Mouse (Mus musculus): ENCODE data around the gene Calr. TPM values are rescaled to one million over a fixed set of nuclear protein-coding genes. Genes with fewer than 3 reads are reported as not detected.

Calr gene
- polyA plus RNA-seq (2015; fragmentation: Nextera tagmentation; extraction: Ambion mirVana), result 662 and 691 TPM in 2 replicates

DNA sequence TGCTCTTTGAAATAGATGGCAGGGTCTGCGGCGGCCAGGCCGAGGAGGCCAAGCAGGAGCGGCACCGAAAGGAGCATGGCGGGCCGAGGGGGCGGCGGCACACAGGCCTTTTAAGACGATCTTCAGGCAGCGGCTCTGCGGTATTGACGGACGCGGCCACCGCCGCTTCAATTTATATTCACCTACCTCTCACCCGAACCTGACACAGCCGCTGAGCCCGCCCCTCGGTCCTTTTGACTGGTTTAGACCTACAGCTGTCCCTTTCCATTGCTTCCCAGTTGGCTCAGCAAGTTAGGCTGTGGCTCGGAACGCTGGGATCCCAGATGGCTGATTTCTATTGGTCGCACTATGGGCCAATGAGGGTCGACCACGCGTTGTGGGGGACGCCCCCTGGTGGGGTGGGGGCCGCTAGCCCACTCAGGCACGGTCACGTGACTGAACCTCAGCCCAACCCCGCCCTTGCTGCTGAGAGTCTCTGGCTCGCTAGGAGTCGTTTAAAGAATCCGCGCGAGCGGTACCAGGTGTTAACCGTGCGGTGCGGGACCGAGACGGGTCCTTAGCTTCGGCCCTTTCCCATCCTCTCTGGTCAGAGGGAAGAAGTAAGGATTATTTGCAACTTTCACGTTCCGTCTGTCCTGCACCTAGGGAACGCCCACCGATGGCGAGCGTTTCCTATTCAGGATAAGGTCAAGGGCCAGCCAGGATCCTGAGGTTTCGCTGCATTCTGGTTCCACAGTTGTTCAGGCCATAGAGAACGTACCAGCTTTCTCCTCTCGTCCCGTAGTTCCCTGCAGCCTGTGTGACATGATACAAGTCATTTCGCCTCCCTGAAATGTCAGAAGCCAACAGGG, at the start of gene Calr:
Gene Calr, minus strand, starts transcription at position 213 of the 851 bp plus-strand sequence.
- Histone ChIP-seq H3K4me1 (ENCODE audit: control insufficient read depth, insufficient read depth, low read length) (peaks cover 25% of the 10 kb centered on the region), H3K27me3 (ENCODE audit: control insufficient read depth, insufficient read depth, low read depth, low read length) (no peaks in the 10 kb centered on the region), H3K36me3 (ENCODE audit: control insufficient read depth, insufficient read depth, low read length) (peaks cover 21% of the 10 kb centered on the region), H3K4me3 (ENCODE audit: low read depth, low read length) (peak within 1 kb of the TSS; percentile 86), H3K9me3 (replicated peaks; ENCODE audit: control insufficient read depth, low read length, poor library complexity, severe bottlenecking) (no peaks in the 10 kb centered on the region), H3K27ac (ENCODE audit: low read length) (peak within 1 kb of the TSS; percentile 91), H3K4me2 (ENCODE audit: low read length) (peak within 1 kb of the TSS; percentile 86), H3K9ac (ENCODE audit: low read depth, low read length) (peak within 1 kb of the TSS; percentile 93)
- under 1% methylated on average over 52 of the region's 55 CpGs for WGBS
- peak; percentile 99 for ATAC-seq

DNA sequence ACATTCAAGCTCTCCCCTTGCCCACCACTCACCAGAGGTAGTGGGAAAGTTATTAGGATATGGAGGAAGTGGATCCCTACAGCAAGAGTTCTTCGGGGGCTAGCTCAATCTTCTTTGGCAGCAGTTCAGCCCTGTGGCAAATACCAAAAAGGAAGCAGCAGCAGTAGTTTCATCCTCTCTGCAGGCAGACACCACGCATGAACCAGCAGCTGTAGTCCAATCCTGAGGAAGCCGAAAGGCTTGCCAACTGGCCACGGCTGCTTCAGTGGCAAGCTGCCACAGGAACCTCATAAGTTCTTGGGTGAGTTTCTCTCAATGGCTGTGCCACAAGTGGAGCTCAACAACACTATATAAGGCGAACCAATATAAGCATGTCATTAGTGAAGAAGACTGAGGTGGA, 49.2 kb upstream of the Calr start:
- Histone ChIP-seq H3K4me1 (ENCODE audit: control insufficient read depth, insufficient read depth, low read length) (peaks cover 12% of the 10 kb centered on the region), H3K4me2 (ENCODE audit: low read length) (no peak overlapping the region), H3K27me3 (ENCODE audit: control insufficient read depth, insufficient read depth, low read depth, low read length) (no peaks in the 10 kb centered on the region), H3K9ac (ENCODE audit: low read depth, low read length) (no peak overlapping the region), H3K27ac (ENCODE audit: low read length) (no peak overlapping the region), H3K9me3 (replicated peaks; ENCODE audit: control insufficient read depth, low read length, poor library complexity, severe bottlenecking) (no peaks in the 10 kb centered on the region), H3K4me3 (ENCODE audit: low read depth, low read length) (no peak overlapping the region), H3K36me3 (ENCODE audit: control insufficient read depth, insufficient read depth, low read length) (no peaks in the 10 kb centered on the region)
- ATAC-seq, result no peak
- WGBS, result 86% methylated on average over 5 of the region's 5 CpGs

DNA sequence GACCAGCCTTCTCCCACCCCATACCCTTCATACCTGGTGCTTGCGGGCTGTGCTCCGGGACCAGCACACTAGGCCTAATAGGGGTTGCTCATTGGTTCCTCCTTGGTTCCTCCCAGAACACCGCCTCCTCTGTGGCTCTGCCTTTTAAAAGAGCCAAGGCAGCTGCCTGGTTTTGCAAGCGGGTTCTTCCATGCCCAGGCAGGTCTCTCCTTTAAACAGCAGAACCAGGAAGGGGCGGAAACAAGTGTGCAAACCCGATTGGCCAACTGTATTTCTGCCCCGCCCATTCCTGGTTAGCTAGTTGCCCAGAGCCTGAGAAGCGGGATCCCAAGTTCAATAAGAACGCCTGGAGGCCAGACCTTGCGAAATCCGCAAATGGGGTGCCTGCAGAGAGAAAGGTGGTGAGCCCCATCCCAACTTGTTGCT, 47.0 kb upstream of the Calr start, which contains the start of gene Gcdh:
Gene Gcdh, minus strand, starts transcription at position 213 of the 426 bp plus-strand sequence.
- H3K4me2 ChIP-seq (ENCODE audit: low read length), result peak within 1 kb of the TSS; percentile 71
- H3K36me3 ChIP-seq (ENCODE audit: control insufficient read depth, insufficient read depth, low read length), result peaks cover 6% of the 10 kb centered on the region; the same call in 1 of the 2 replicates
- ATAC-seq, result peak; percentile 99
- H3K4me1 ChIP-seq (ENCODE audit: control insufficient read depth, insufficient read depth, low read length), result peaks cover 12% of the 10 kb centered on the region
- 0% methylated on average over 11 of the region's 11 CpGs for WGBS
- peak within 1 kb of the TSS; percentile 82 for H3K4me3 ChIP-seq (ENCODE audit: low read depth, low read length)
- peak within 1 kb of the TSS; percentile 84 for H3K9ac ChIP-seq (ENCODE audit: low read depth, low read length)
- no peaks in the 10 kb centered on the region for H3K9me3 ChIP-seq (replicated peaks; ENCODE audit: control insufficient read depth, low read length, poor library complexity, severe bottlenecking)
- H3K27ac ChIP-seq (ENCODE audit: low read length), result peak within 1 kb of the TSS; percentile 71
- no peaks in the 10 kb centered on the region for H3K27me3 ChIP-seq (ENCODE audit: control insufficient read depth, insufficient read depth, low read depth, low read length)

- no peaks in the 10 kb centered on the region for H3K9me3 ChIP-seq (replicated peaks; ENCODE audit: control insufficient read depth, low read length, poor library complexity, severe bottlenecking)
- peak overlapping the region; percentile 71 for H3K4me2 ChIP-seq (ENCODE audit: low read length)
- peak overlapping the region; percentile 82 for H3K4me3 ChIP-seq (ENCODE audit: low read depth, low read length)
- WGBS, result 12% methylated on average over 31 of the region's 31 CpGs
- H3K4me1 ChIP-seq (ENCODE audit: control insufficient read depth, insufficient read depth, low read length), result peaks cover 12% of the 10 kb centered on the region
- peak; percentile 76; the same call in 1 of the 2 replicates for ATAC-seq
- peak overlapping the region; percentile 71 for H3K27ac ChIP-seq (ENCODE audit: low read length)
- H3K36me3 ChIP-seq (ENCODE audit: control insufficient read depth, insufficient read depth, low read length), result peaks cover 8% of the 10 kb centered on the region; the same call in 1 of the 2 replicates
- peak overlapping the region; percentile 84 for H3K9ac ChIP-seq (ENCODE audit: low read depth, low read length)
- no peaks in the 10 kb centered on the region for H3K27me3 ChIP-seq (ENCODE audit: control insufficient read depth, insufficient read depth, low read depth, low read length)
Observed at GRCm38 (mm10) chr8:84892993-84893708, 46.4 kb upstream of the Calr start.

DNA sequence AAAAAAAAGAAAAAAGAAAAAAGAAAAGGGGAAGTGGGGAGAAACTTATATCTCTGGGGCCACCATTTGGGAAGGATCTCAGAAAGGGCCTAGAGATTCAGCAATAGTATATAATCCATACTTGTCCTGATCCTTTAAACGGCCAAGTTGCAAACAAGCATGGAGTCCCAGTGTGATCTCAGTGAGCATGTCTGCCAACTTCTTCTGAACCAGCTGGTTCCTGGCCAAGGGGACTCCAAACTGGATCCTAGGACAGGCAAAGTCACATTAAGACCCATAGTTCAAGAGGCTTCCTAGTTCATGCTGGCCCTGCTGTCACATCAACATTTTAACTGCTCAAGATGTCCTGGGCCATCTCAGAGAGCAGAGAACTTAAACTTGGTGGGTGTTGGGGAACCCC, 42.4 kb upstream of the Calr start:
- no peak overlapping the region for H3K4me2 ChIP-seq (ENCODE audit: low read length)
- no peaks in the 10 kb centered on the region for H3K9me3 ChIP-seq (replicated peaks; ENCODE audit: control insufficient read depth, low read length, poor library complexity, severe bottlenecking)
- ATAC-seq, result no peak
- H3K36me3 ChIP-seq (ENCODE audit: control insufficient read depth, insufficient read depth, low read length), result peaks cover 20% of the 10 kb centered on the region
- H3K9ac ChIP-seq (ENCODE audit: low read depth, low read length), result no peak overlapping the region
- H3K4me3 ChIP-seq (ENCODE audit: low read depth, low read length), result no peak overlapping the region
- no peak overlapping the region for H3K27ac ChIP-seq (ENCODE audit: low read length)
- WGBS, result 79% methylated on average over 1 of the region's 1 CpGs
- peaks cover 9% of the 10 kb centered on the region for H3K4me1 ChIP-seq (ENCODE audit: control insufficient read depth, insufficient read depth, low read length)
- no peaks in the 10 kb centered on the region for H3K27me3 ChIP-seq (ENCODE audit: control insufficient read depth, insufficient read depth, low read depth, low read length)

DNA sequence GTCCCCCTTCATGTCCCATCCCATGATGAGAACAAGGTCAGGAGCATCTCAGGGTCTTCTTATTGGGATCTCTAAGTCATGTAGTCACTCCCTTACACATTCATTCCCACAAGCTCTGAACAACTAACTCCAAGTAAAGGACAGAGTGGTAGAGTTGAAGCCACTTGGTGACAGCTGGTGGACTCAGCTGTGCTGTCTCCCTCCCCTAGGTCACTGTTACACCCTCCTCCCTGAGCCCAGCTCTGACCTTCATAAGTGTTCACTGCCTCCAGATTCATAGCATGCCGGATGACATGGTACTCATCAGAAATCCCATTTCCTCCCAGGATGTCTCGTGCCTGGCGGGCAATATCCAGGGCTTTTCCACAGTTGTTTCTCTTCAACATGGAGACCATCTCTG, 41.5 kb upstream of the Calr start:
- Histone ChIP-seq H3K4me2 (ENCODE audit: low read length) (no peak overlapping the region), H3K9ac (ENCODE audit: low read depth, low read length) (no peak overlapping the region), H3K36me3 (ENCODE audit: control insufficient read depth, insufficient read depth, low read length) (peaks cover 20% of the 10 kb centered on the region), H3K4me3 (ENCODE audit: low read depth, low read length) (no peak overlapping the region), H3K27me3 (ENCODE audit: control insufficient read depth, insufficient read depth, low read depth, low read length) (no peaks in the 10 kb centered on the region), H3K4me1 (ENCODE audit: control insufficient read depth, insufficient read depth, low read length) (peaks cover 6% of the 10 kb centered on the region), H3K27ac (ENCODE audit: low read length) (no peak overlapping the region), H3K9me3 (replicated peaks; ENCODE audit: control insufficient read depth, low read length, poor library complexity, severe bottlenecking) (no peaks in the 10 kb centered on the region)
- WGBS, result 94% methylated on average over 3 of the region's 3 CpGs
- ATAC-seq, result no peak

- no peaks in the 10 kb centered on the region for H3K27me3 ChIP-seq (ENCODE audit: control insufficient read depth, insufficient read depth, low read depth, low read length)
- H3K9ac ChIP-seq (ENCODE audit: low read depth, low read length), result no peak overlapping the region
- no peak overlapping the region for H3K4me3 ChIP-seq (ENCODE audit: low read depth, low read length)
- H3K4me1 ChIP-seq (ENCODE audit: control insufficient read depth, insufficient read depth, low read length), result no peaks in the 10 kb centered on the region
- H3K9me3 ChIP-seq (replicated peaks; ENCODE audit: control insufficient read depth, low read length, poor library complexity, severe bottlenecking), result no peaks in the 10 kb centered on the region
- no peak for ATAC-seq
- no peak overlapping the region for H3K4me2 ChIP-seq (ENCODE audit: low read length)
- no peak overlapping the region for H3K27ac ChIP-seq (ENCODE audit: low read length)
- H3K36me3 ChIP-seq (ENCODE audit: control insufficient read depth, insufficient read depth, low read length), result peaks cover 20% of the 10 kb centered on the region
- 88% methylated on average over 4 of the region's 4 CpGs for WGBS
Observed at GRCm38 (mm10) chr8:84884728-84885127, 38.0 kb upstream of the Calr start.

DNA sequence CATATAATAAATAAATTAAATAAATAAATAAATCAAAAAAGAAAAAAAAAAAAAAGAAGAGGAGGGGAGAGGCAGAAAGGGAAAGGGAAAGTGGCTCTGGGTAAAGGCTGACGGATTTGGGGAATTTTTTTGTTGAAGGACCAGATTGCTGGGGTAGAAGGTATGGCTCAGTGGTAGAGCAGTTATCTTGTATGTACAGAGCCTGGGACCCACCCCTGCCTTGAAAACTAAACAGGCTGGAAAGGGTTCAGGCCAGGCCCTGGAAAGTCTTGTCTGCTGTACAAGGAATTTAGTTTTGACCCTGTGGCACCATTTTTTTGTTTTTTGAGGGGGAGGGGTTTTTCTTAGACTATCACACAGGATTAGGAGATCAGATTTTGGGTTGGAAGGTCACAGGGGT, 32.2 kb upstream of the Calr start:
- Histone ChIP-seq H3K9ac (ENCODE audit: low read depth, low read length) (no peak overlapping the region), H3K9me3 (replicated peaks; ENCODE audit: control insufficient read depth, low read length, poor library complexity, severe bottlenecking) (no peaks in the 10 kb centered on the region), H3K27ac (ENCODE audit: low read length) (no peak overlapping the region), H3K4me3 (ENCODE audit: low read depth, low read length) (no peak overlapping the region), H3K27me3 (ENCODE audit: control insufficient read depth, insufficient read depth, low read depth, low read length) (no peaks in the 10 kb centered on the region), H3K36me3 (ENCODE audit: control insufficient read depth, insufficient read depth, low read length) (no peaks in the 10 kb centered on the region), H3K4me1 (ENCODE audit: control insufficient read depth, insufficient read depth, low read length) (no peaks in the 10 kb centered on the region), H3K4me2 (ENCODE audit: low read length) (no peak overlapping the region)
- WGBS, result 84% methylated on average over 1 of the region's 1 CpGs
- no peak for ATAC-seq

Data from midbrain, embryonic 16.5 days (tissue).